Mouse (Mus musculus) MEL (cell line): Measurements from ENCODE around the gene Hsd17b13. TPM values are rescaled to one million over a fixed set of nuclear protein-coding genes. Genes with fewer than 3 reads are reported as not detected.

Experiments
- DNase-seq: peaks from one replicate; pipeline ENCODE4 v3.0.0; 2011; ENCODE audit warnings: low read depth, low spot score
- H3K27ac ChIP-seq: 2 replicates; pipeline ENCODE4 v1.5.1; 2012; ENCODE audit warnings: low read depth, mild to moderate bottlenecking, control low read depth, low read length, moderate library complexity; ENCODE audit not compliant: control insufficient read depth
- H3K27me3 ChIP-seq, 2 experiments: fragments of 150-350 bp in 1 of 2; sonication (generic) in 1 of 2; 2 replicates each; pipeline ENCODE4 v1.6.1; 2012; ENCODE audit warnings: low read length in 2 of 2, mild to moderate bottlenecking in 2 of 2, improper control_type of control experiment in 1 of 2, moderate library complexity in 1 of 2; ENCODE audit not compliant: insufficient read depth in 2 of 2, control insufficient read depth in 1 of 2
- H3K36me3 ChIP-seq, 2 experiments: 2 replicates each; pipeline ENCODE4 v1.6.1; 2012 to 2014; ENCODE audit warnings: low read length in 2 of 2, improper control_type of control experiment in 1 of 2, inconsistent platforms in 1 of 2, mild to moderate bottlenecking in 1 of 2; ENCODE audit not compliant: insufficient read depth in 2 of 2, control insufficient read depth in 1 of 2
- H3K4me1 ChIP-seq, 2 experiments: fragments of 150-350 bp in 1 of 2; sonication (generic) in 1 of 2; 2 replicates each; pipeline ENCODE4 v1.6.1; 2012; ENCODE audit warnings: low read length in 2 of 2, improper control_type of control experiment in 1 of 2, mild to moderate bottlenecking in 1 of 2; ENCODE audit not compliant: insufficient read depth in 2 of 2, control insufficient read depth in 1 of 2
- H3K4me3 ChIP-seq, 2 experiments: fragments of 150-350 bp in 1 of 2; sonication (generic) in 1 of 2; 2 replicates each; pipeline ENCODE4 v1.5.1; 2012; ENCODE audit warnings: low read depth in 2 of 2, low read length in 2 of 2, mild to moderate bottlenecking in 2 of 2, moderate library complexity in 2 of 2, control low read depth in 1 of 2, improper control_type of control experiment in 1 of 2; ENCODE audit not compliant: control insufficient read depth in 1 of 2, insufficient read depth in 1 of 2
- H3K79me2 ChIP-seq: 2 replicates; pipeline ENCODE4 v1.6.1; 2012; ENCODE audit warnings: mild to moderate bottlenecking, low read length, moderate library complexity; ENCODE audit not compliant: control insufficient read depth, poor library complexity, insufficient read depth
- H3K9ac ChIP-seq: 2 replicates; pipeline ENCODE4 v1.6.1; 2012; ENCODE audit warnings: low read depth, mild to moderate bottlenecking, control low read depth, low read length, moderate library complexity; ENCODE audit not compliant: control insufficient read depth, poor library complexity, severe bottlenecking
- H3K9me3 ChIP-seq: fragments of 150-350 bp; sonication (generic); replicated peaks from 2 replicates; pipeline ENCODE4 v1.6.1; 2012; ENCODE audit warnings: mild to moderate bottlenecking, low read length, improper control_type of control experiment, moderate library complexity; ENCODE audit not compliant: insufficient read depth
- E2F4 ChIP-seq: IDR thresholded peaks from 2 replicates; pipeline ENCODE4 v1.6.1; 2011; ENCODE audit warnings: low read depth, low read length, improper control_type of control experiment, borderline replicate concordance
- EP300 ChIP-seq, 2 experiments: IDR thresholded peaks; 2 replicates each; pipeline ENCODE4 v1.6.1; 2011; ENCODE audit warnings: improper control_type of control experiment in 2 of 2, low read length in 2 of 2, low read depth in 1 of 2, mild to moderate bottlenecking in 1 of 2
- ETS1 ChIP-seq: IDR thresholded peaks from 2 replicates; pipeline ENCODE4 v1.6.1; 2012; ENCODE audit warnings: low read depth, mild to moderate bottlenecking, inconsistent platforms, low read length, improper control_type of control experiment, moderate library complexity
- GABPA ChIP-seq: IDR thresholded peaks from 2 replicates; pipeline ENCODE4 v1.6.1; 2012; ENCODE audit warnings: low read depth, mild to moderate bottlenecking, inconsistent platforms, low read length, improper control_type of control experiment, moderate library complexity
- HCFC1 ChIP-seq: IDR thresholded peaks from 2 replicates; pipeline ENCODE4 v1.6.1; 2012; ENCODE audit warnings: low read depth, mild to moderate bottlenecking, inconsistent platforms, low read length, improper control_type of control experiment, moderate library complexity
- JUND ChIP-seq: IDR thresholded peaks from 2 replicates; pipeline ENCODE4 v1.6.1; 2011; ENCODE audit warnings: low read depth, mild to moderate bottlenecking, improper control_type of control experiment, low read length
- KAT2A ChIP-seq: conservative IDR thresholded peaks from 2 replicates; pipeline ENCODE4 v1.6.1; 2012; ENCODE audit warnings: low read depth, low read length, improper control_type of control experiment, inconsistent platforms
- MAFK ChIP-seq: IDR thresholded peaks from 2 replicates; pipeline ENCODE4 v1.6.1; 2011; ENCODE audit warnings: low read depth, mild to moderate bottlenecking, low read length, improper control_type of control experiment, borderline replicate concordance
- MAZ ChIP-seq: IDR thresholded peaks from 2 replicates; pipeline ENCODE4 v1.6.1; 2012; ENCODE audit warnings: low read depth, mild to moderate bottlenecking, inconsistent platforms, low read length, improper control_type of control experiment
- MEF2A ChIP-seq: IDR thresholded peaks from 2 replicates; pipeline ENCODE4 v1.6.1; 2014; ENCODE audit warnings: low read depth, mild to moderate bottlenecking, inconsistent platforms, low read length, improper control_type of control experiment; ENCODE audit not compliant: poor library complexity, insufficient replicate concordance, severe bottlenecking; ENCODE audit errors: extremely low read depth
- MXI1 ChIP-seq: IDR thresholded peaks from 2 replicates; pipeline ENCODE4 v1.6.1; 2011; ENCODE audit warnings: mild to moderate bottlenecking, low read depth, low read length, improper control_type of control experiment
- MYB ChIP-seq: IDR thresholded peaks from 2 replicates; pipeline ENCODE4 v1.6.1; 2011; ENCODE audit warnings: mild to moderate bottlenecking, low read depth, low read length, improper control_type of control experiment
- NELFE ChIP-seq: IDR thresholded peaks from 2 replicates; pipeline ENCODE4 v1.6.1; 2011; ENCODE audit warnings: low read depth, low read length, improper control_type of control experiment
- NRF1 ChIP-seq: IDR thresholded peaks from 2 replicates; pipeline ENCODE4 v1.6.1; 2014; ENCODE audit warnings: low read depth, mild to moderate bottlenecking, inconsistent platforms, low read length, improper control_type of control experiment, moderate library complexity; ENCODE audit not compliant: poor library complexity, insufficient read depth, severe bottlenecking
- POLR2A ChIP-seq, 2 experiments: IDR thresholded peaks; 2 replicates each; pipeline ENCODE4 v1.6.1; 2011 to 2012; ENCODE audit warnings: low read length in 2 of 2, mild to moderate bottlenecking in 2 of 2, control low read depth in 1 of 2, improper control_type of control experiment in 1 of 2, low read depth in 1 of 2, moderate library complexity in 1 of 2; ENCODE audit not compliant: control insufficient read depth in 1 of 2, insufficient read depth in 1 of 2, poor library complexity in 1 of 2
- POLR2AphosphoS2 ChIP-seq: IDR thresholded peaks from 2 replicates; pipeline ENCODE4 v1.6.1; 2011; ENCODE audit warnings: low read length, improper control_type of control experiment
- POLR2AphosphoS5 ChIP-seq: IDR thresholded peaks from 2 replicates; pipeline ENCODE4 v1.6.1; 2012; ENCODE audit warnings: low read depth, borderline replicate concordance, mild to moderate bottlenecking, inconsistent platforms, low read length, moderate library complexity, mixed read lengths
- RAD21 ChIP-seq: IDR thresholded peaks from 2 replicates; pipeline ENCODE4 v1.6.1; 2011; ENCODE audit warnings: mild to moderate bottlenecking, low read depth, low read length, improper control_type of control experiment
- TAL1 ChIP-seq: IDR thresholded peaks from 2 replicates; pipeline ENCODE4 v1.6.1; 2012; ENCODE audit warnings: mild to moderate bottlenecking, inconsistent platforms, low read length, moderate library complexity, mixed read lengths
- TBP ChIP-seq: IDR thresholded peaks from 2 replicates; pipeline ENCODE4 v1.8.0; 2011; ENCODE audit warnings: low read depth, low read length, improper control_type of control experiment
- TCF12 ChIP-seq: IDR thresholded peaks from 2 replicates; pipeline ENCODE4 v1.6.1; 2014; ENCODE audit warnings: low read depth, mild to moderate bottlenecking, inconsistent platforms, low read length, improper control_type of control experiment, moderate library complexity
- UBTF ChIP-seq: IDR thresholded peaks from 2 replicates; pipeline ENCODE4 v1.6.1; 2012; ENCODE audit warnings: low read depth, mild to moderate bottlenecking, inconsistent platforms, low read length, improper control_type of control experiment, moderate library complexity, borderline replicate concordance; ENCODE audit not compliant: insufficient read depth
- USF1 ChIP-seq: IDR thresholded peaks from 2 replicates; pipeline ENCODE4 v1.6.1; 2014; ENCODE audit warnings: low read depth, mild to moderate bottlenecking, inconsistent platforms, low read length, improper control_type of control experiment, moderate library complexity
- USF2 ChIP-seq, 2 experiments: IDR thresholded peaks; 2 replicates each; pipeline ENCODE4 v1.6.1; 2011 to 2012; ENCODE audit warnings: improper control_type of control experiment in 2 of 2, low read length in 2 of 2, borderline replicate concordance in 1 of 2, inconsistent platforms in 1 of 2, low read depth in 1 of 2, mild to moderate bottlenecking in 1 of 2; ENCODE audit not compliant: insufficient read depth in 1 of 2
- ZC3H11A ChIP-seq: IDR thresholded peaks from 2 replicates; pipeline ENCODE4 v1.6.1; 2012; ENCODE audit warnings: low read depth, mild to moderate bottlenecking, inconsistent platforms, low read length, improper control_type of control experiment
- ZMIZ1 ChIP-seq: IDR thresholded peaks from 2 replicates; pipeline ENCODE4 v1.6.1; 2012; ENCODE audit warnings: low read depth, mild to moderate bottlenecking, inconsistent platforms, low read length, improper control_type of control experiment, moderate library complexity
- polyA plus RNA-seq, 2 experiments: library from polyadenylated mRNA; stranded (reverse) in 1 of 2; unstranded in 1 of 2; fragments of >175 nt in 1 of 2; fragments of >200 nt in 1 of 2; gene quantifications; 2 replicates each; pipeline versions ENCODE4 v1.2.1 to v1.2.4; 2012; ENCODE audit warnings: low replicate concordance in 2 of 2, low read depth in 1 of 2; ENCODE audit not compliant: insufficient read length in 2 of 2, insufficient read depth in 1 of 2, missing spikeins in 1 of 2
- total RNA-seq: library from RNA; depleted of rRNA; stranded (reverse); fragments of 300-350 nt; gene quantifications from 2 replicates; pipeline ENCODE4 v1.2.3, GENCODE M21; 2012

The Hsd17b13 gene
- total and polyA plus RNA-seq, 3 experiments, result 0.08 TPM; not detected in 2

GRCm38 (mm10) chr5:103992831-103993230 is 15.6 kb upstream of the Hsd17b13 start:
- peaks cover 4% of the 10 kb centered on the region in 2 experiments; a peak in 2 of 4 replicates for H3K4me1 ChIP-seq
- no peaks in the 10 kb centered on the region for H3K79me2 ChIP-seq
- no peaks in the 10 kb centered on the region for H3K27me3 ChIP-seq
- DNase-seq, result no peak
- no peak overlapping the region for H3K9ac ChIP-seq
- no peak overlapping the region for H3K4me3 ChIP-seq
- H3K36me3 ChIP-seq, result peaks cover 0 to 10% of the 10 kb centered on the region in 2 experiments; a peak in 2 of 4 replicates
- no peak for TF ChIP-seq NRF1
- TF ChIP-seq MAFK, result no peak
- no peak for TF ChIP-seq MXI1
- TF ChIP-seq GABPA, result no peak
- TF ChIP-seq POLR2AphosphoS5, result no peak
- TF ChIP-seq ETS1, result no peak
- no peak for TF ChIP-seq ZMIZ1
- no peak for TF ChIP-seq KAT2A
- no peak for TF ChIP-seq JUND
- no peak for TF ChIP-seq POLR2A (IDR thresholded peaks at IDR 0.05; ENCODE audit: control insufficient read depth in 1 of 2, insufficient read depth in 1 of 2, low read depth in 1 of 2, low read length in 2 of 2, poor library complexity in 1 of 2)
- no peak for TF ChIP-seq MAZ
- TF ChIP-seq POLR2AphosphoS2, result no peak
- TF ChIP-seq TCF12, result no peak
- H3K9me3 ChIP-seq, result no peaks in the 10 kb centered on the region
- H3K27ac ChIP-seq, result no peak overlapping the region

GRCm38 (mm10) chr5:103980705-103981560 is 3.7 kb upstream of the Hsd17b13 start:
- H3K4me3 ChIP-seq, result no peak overlapping the region
- no peak overlapping the region for H3K9ac ChIP-seq
- DNase-seq, result no peak
- H3K4me1 ChIP-seq, result no peaks in the 10 kb centered on the region; a peak in 1 of 4 replicates
- H3K9me3 ChIP-seq, result no peaks in the 10 kb centered on the region
- H3K27ac ChIP-seq, result no peak overlapping the region
- no peaks in the 10 kb centered on the region for H3K36me3 ChIP-seq
- no peaks in the 10 kb centered on the region for H3K79me2 ChIP-seq
- H3K27me3 ChIP-seq, result no peaks in the 10 kb centered on the region
- TF ChIP-seq POLR2AphosphoS2, result no peak
- TF ChIP-seq MEF2A, result no peak
- TF ChIP-seq TAL1, result no peak
- no peak for TF ChIP-seq MAZ
- TF ChIP-seq MYB, result no peak
- no peak for TF ChIP-seq USF2 (IDR thresholded peaks at IDR 0.05; ENCODE audit: borderline replicate concordance in 1 of 2, insufficient read depth in 1 of 2, low read depth in 1 of 2, low read length in 2 of 2)
- TF ChIP-seq EP300 (IDR thresholded peaks at IDR 0.05; ENCODE audit: low read depth in 1 of 2, low read length in 2 of 2), result no peak
- TF ChIP-seq NELFE, result no peak
- TF ChIP-seq GABPA, result no peak
- no peak for TF ChIP-seq UBTF
- TF ChIP-seq NRF1, result no peak
- TF ChIP-seq E2F4, result no peak
- no peak for TF ChIP-seq TBP
- TF ChIP-seq POLR2A (IDR thresholded peaks at IDR 0.05; ENCODE audit: control insufficient read depth in 1 of 2, insufficient read depth in 1 of 2, low read depth in 1 of 2, low read length in 2 of 2, poor library complexity in 1 of 2), result no peak
- TF ChIP-seq ZC3H11A, result no peak
- TF ChIP-seq RAD21, result no peak
- TF ChIP-seq HCFC1, result no peak
- TF ChIP-seq POLR2AphosphoS5, result no peak
- TF ChIP-seq ETS1, result no peak
- TF ChIP-seq USF1, result no peak
